Mouse (Mus musculus): Measurements from ENCODE around the gene Gm47841. TPM values are rescaled to one million over a fixed set of nuclear protein-coding genes. Genes with fewer than 3 reads are reported as not detected.

The Gm47841 gene
- total RNA-seq, 1 experiment, result not detected

DNA sequence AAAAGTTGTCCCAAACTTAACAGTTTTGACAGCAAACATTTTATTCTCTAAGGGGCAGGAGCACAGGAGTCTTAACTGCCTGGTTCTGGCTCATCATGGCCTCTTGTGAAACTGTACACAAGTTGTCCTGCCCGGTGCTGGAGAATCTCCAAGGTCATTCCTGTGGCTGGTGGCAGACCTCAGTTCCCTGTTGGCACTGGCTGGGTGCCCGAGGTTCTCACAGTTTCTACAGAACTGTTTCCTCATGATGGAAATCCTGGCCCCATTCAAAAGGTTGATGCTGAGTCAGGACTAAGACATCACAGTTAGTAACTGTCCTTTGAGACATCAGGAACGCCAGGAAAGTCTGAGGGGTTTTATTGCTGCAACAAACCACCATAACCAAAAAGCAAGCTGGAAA is 39.8 kb upstream of the Gm47841 start:
- no peak for DNase-seq (ENCODE audit: low read depth, low spot score)
- Histone ChIP-seq H3K27ac (ENCODE audit: insufficient read depth, low read depth, low read length, poor library complexity, severe bottlenecking) (no peak overlapping the region), H3K9ac (ENCODE audit: insufficient read depth, low read depth, low read length, poor library complexity, severe bottlenecking) (no peak overlapping the region), H3K4me1 (ENCODE audit: control insufficient read depth in 2 of 2, insufficient read depth in 2 of 2, low read length in 2 of 2, poor library complexity in 1 of 2) (peaks cover 13 to 26% of the 10 kb centered on the region in 2 experiments), H3K36me3 (ENCODE audit: control insufficient read depth, insufficient read depth, low read length, poor library complexity, severe bottlenecking) (no peaks in the 10 kb centered on the region), H3K4me3 (ENCODE audit: insufficient read depth in 1 of 2, low read depth in 1 of 2, low read length in 2 of 2, poor library complexity in 1 of 2, severe bottlenecking in 1 of 2) (no peak overlapping the region), H3K9me3 (ENCODE audit: control insufficient read depth, insufficient read depth, low read depth, low read length) (no peaks in the 10 kb centered on the region)
- in situ Hi-C loops (cut with MboI; ENCODE audit: low sequenced_read_pairs in 2 of 2, unreplicated experiment in 2 of 2), result no loop called here
- TF ChIP-seq MAFK (IDR thresholded peaks at IDR 0.05; ENCODE audit: insufficient read depth, low read depth, low read length) (no peak), HCFC1 (IDR thresholded peaks at IDR 0.05; ENCODE audit: borderline replicate concordance, insufficient read depth, low read length) (no peak), CHD2 (IDR thresholded peaks at IDR 0.05; ENCODE audit: low read depth, low read length) (no peak), ZNF384 (IDR thresholded peaks at IDR 0.05; ENCODE audit: low read depth, low read length) (no peak), ZC3H11A (IDR thresholded peaks at IDR 0.05; ENCODE audit: borderline replicate concordance, low read depth, low read length) (no peak)

DNA sequence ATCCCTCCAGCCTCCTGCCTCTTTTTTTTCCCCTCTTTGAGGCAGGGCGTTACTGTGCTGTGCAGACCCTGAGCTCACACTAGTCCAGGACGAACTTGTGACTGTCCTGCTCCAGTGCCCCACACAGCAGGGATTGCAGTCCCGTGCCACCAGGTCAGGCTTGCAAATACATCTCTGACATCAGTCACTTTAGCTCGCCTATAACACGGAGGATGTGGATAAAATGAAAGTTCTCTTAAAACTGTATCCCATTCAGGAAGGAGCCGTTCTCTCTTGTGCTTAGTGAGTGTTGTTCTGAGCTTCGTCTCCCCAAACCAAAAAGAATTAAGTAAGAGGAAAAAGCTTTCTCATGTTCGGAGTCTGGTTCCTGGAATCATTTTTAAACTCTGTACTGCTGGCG is 39.3 kb upstream of the Gm47841 start:
- Histone ChIP-seq H3K9me3 (ENCODE audit: control insufficient read depth, insufficient read depth, low read depth, low read length) (no peaks in the 10 kb centered on the region), H3K9ac (ENCODE audit: insufficient read depth, low read depth, low read length, poor library complexity, severe bottlenecking) (no peak overlapping the region), H3K4me3 (ENCODE audit: insufficient read depth in 1 of 2, low read depth in 1 of 2, low read length in 2 of 2, poor library complexity in 1 of 2, severe bottlenecking in 1 of 2) (no peak overlapping the region), H3K4me1 (ENCODE audit: control insufficient read depth in 2 of 2, insufficient read depth in 2 of 2, low read length in 2 of 2, poor library complexity in 1 of 2) (peaks cover 12 to 26% of the 10 kb centered on the region in 2 experiments), H3K36me3 (ENCODE audit: control insufficient read depth, insufficient read depth, low read length, poor library complexity, severe bottlenecking) (no peaks in the 10 kb centered on the region), H3K27ac (ENCODE audit: insufficient read depth, low read depth, low read length, poor library complexity, severe bottlenecking) (no peak overlapping the region)
- TF ChIP-seq MAFK (IDR thresholded peaks at IDR 0.05; ENCODE audit: insufficient read depth, low read depth, low read length), result no peak
- TF ChIP-seq CHD2 (IDR thresholded peaks at IDR 0.05; ENCODE audit: low read depth, low read length), result no peak
- no peak for TF ChIP-seq ZC3H11A (IDR thresholded peaks at IDR 0.05; ENCODE audit: borderline replicate concordance, low read depth, low read length)
- TF ChIP-seq HCFC1 (IDR thresholded peaks at IDR 0.05; ENCODE audit: borderline replicate concordance, insufficient read depth, low read length), result no peak
- no peak for DNase-seq (ENCODE audit: low read depth, low spot score)
- in situ Hi-C loops (cut with MboI; ENCODE audit: low sequenced_read_pairs in 2 of 2, unreplicated experiment in 2 of 2), result no loop called here

DNA sequence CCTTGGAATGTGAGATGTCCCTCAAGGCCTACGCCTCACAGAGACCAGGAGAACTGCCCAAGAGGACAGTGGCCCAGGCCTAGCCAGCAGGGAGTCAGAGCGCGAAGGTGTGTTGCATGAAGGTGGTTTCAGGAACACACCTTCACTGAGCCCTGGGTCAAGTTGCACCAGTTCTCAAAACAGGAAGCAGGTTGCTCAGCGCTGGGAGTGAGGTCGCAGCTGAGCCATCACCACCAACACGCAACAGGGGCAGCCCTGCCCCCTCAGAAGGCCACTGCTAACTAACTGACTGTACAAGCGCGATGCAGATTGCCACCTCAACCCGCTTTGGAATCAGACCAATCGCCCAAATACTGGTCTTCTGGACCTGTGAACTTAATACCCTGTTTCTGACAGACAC is 37.3 kb upstream of the Gm47841 start:
- Histone ChIP-seq H3K36me3 (ENCODE audit: control insufficient read depth, insufficient read depth, low read length, poor library complexity, severe bottlenecking) (no peaks in the 10 kb centered on the region), H3K9me3 (ENCODE audit: control insufficient read depth, insufficient read depth, low read depth, low read length) (no peaks in the 10 kb centered on the region), H3K4me3 (ENCODE audit: insufficient read depth in 1 of 2, low read depth in 1 of 2, low read length in 2 of 2, poor library complexity in 1 of 2, severe bottlenecking in 1 of 2) (no peak overlapping the region), H3K9ac (ENCODE audit: insufficient read depth, low read depth, low read length, poor library complexity, severe bottlenecking) (no peak overlapping the region), H3K4me1 (ENCODE audit: control insufficient read depth in 2 of 2, insufficient read depth in 2 of 2, low read length in 2 of 2, poor library complexity in 1 of 2) (peaks cover 20 to 40% of the 10 kb centered on the region in 2 experiments), H3K27ac (ENCODE audit: insufficient read depth, low read depth, low read length, poor library complexity, severe bottlenecking) (no peak overlapping the region)
- TF ChIP-seq MAFK (IDR thresholded peaks at IDR 0.05; ENCODE audit: insufficient read depth, low read depth, low read length), result no peak
- TF ChIP-seq HCFC1 (IDR thresholded peaks at IDR 0.05; ENCODE audit: borderline replicate concordance, insufficient read depth, low read length), result no peak
- no peak for TF ChIP-seq ZC3H11A (IDR thresholded peaks at IDR 0.05; ENCODE audit: borderline replicate concordance, low read depth, low read length)
- TF ChIP-seq CHD2 (IDR thresholded peaks at IDR 0.05; ENCODE audit: low read depth, low read length), result no peak
- no peak for TF ChIP-seq ZNF384 (IDR thresholded peaks at IDR 0.05; ENCODE audit: low read depth, low read length)
- in situ Hi-C loops (cut with MboI; ENCODE audit: low sequenced_read_pairs in 2 of 2, unreplicated experiment in 2 of 2), result no loop called here
- no peak for DNase-seq (ENCODE audit: low read depth, low spot score)

GRCm38 (mm10) chr15:101082236-101082635 is 35.0 kb upstream of the Gm47841 start:
- no peak overlapping the region; the same call in 1 of the 2 replicates for H3K9ac ChIP-seq (ENCODE audit: insufficient read depth, low read depth, low read length, poor library complexity, severe bottlenecking)
- H3K9me3 ChIP-seq (ENCODE audit: control insufficient read depth, insufficient read depth, low read depth, low read length), result no peaks in the 10 kb centered on the region
- in situ Hi-C loops (cut with MboI; ENCODE audit: low sequenced_read_pairs in 2 of 2, unreplicated experiment in 2 of 2), result no loop called here
- TF ChIP-seq CHD2 (IDR thresholded peaks at IDR 0.05; ENCODE audit: low read depth, low read length), result 0 out of 2 replicates have a peak, but pooled peaks have one; percentile 30
- no peak for TF ChIP-seq ZC3H11A (IDR thresholded peaks at IDR 0.05; ENCODE audit: borderline replicate concordance, low read depth, low read length)
- no peak for TF ChIP-seq MAFK (IDR thresholded peaks at IDR 0.05; ENCODE audit: insufficient read depth, low read depth, low read length)
- no peaks in the 10 kb centered on the region for H3K36me3 ChIP-seq (ENCODE audit: control insufficient read depth, insufficient read depth, low read length, poor library complexity, severe bottlenecking)
- H3K4me1 ChIP-seq (ENCODE audit: control insufficient read depth in 2 of 2, insufficient read depth in 2 of 2, low read length in 2 of 2, poor library complexity in 1 of 2), result peaks cover 24 to 38% of the 10 kb centered on the region in 2 experiments
- H3K27ac ChIP-seq (ENCODE audit: insufficient read depth, low read depth, low read length, poor library complexity, severe bottlenecking), result peak overlapping the region; percentile 83
- peak overlapping the region in 1 of 2 experiments; percentile 11; a peak in 1 of 4 replicates for H3K4me3 ChIP-seq (ENCODE audit: insufficient read depth in 1 of 2, low read depth in 1 of 2, low read length in 2 of 2, poor library complexity in 1 of 2, severe bottlenecking in 1 of 2)
- peak; percentile 65 for DNase-seq (ENCODE audit: low read depth, low spot score)

- Histone ChIP-seq H3K9ac (ENCODE audit: insufficient read depth, low read depth, low read length, poor library complexity, severe bottlenecking) (peak overlapping the region; percentile 40; the same call in 1 of the 2 replicates), H3K4me1 (ENCODE audit: control insufficient read depth in 2 of 2, insufficient read depth in 2 of 2, low read length in 2 of 2, poor library complexity in 1 of 2) (peaks cover 24 to 43% of the 10 kb centered on the region in 2 experiments), H3K27ac (ENCODE audit: insufficient read depth, low read depth, low read length, poor library complexity, severe bottlenecking) (peak overlapping the region; percentile 83; the same call in 1 of the 2 replicates)
Observed at GRCm38 (mm10) chr15:101081035-101081548, 33.9 kb upstream of the Gm47841 start.

More at GRCm38 (mm10) chr15:101081035-101081548, 33.9 kb upstream of the Gm47841 start:
- H3K9me3 ChIP-seq (ENCODE audit: control insufficient read depth, insufficient read depth, low read depth, low read length), result no peaks in the 10 kb centered on the region
- no peak for TF ChIP-seq HCFC1 (IDR thresholded peaks at IDR 0.05; ENCODE audit: borderline replicate concordance, insufficient read depth, low read length)
- no peak for TF ChIP-seq ZC3H11A (IDR thresholded peaks at IDR 0.05; ENCODE audit: borderline replicate concordance, low read depth, low read length)
- TF ChIP-seq ZNF384 (IDR thresholded peaks at IDR 0.05; ENCODE audit: low read depth, low read length), result no peak
- TF ChIP-seq MAFK (IDR thresholded peaks at IDR 0.05; ENCODE audit: insufficient read depth, low read depth, low read length), result no peak
- no peak for TF ChIP-seq CHD2 (IDR thresholded peaks at IDR 0.05; ENCODE audit: low read depth, low read length)
- no peaks in the 10 kb centered on the region for H3K36me3 ChIP-seq (ENCODE audit: control insufficient read depth, insufficient read depth, low read length, poor library complexity, severe bottlenecking)
- in situ Hi-C loops (cut with MboI; ENCODE audit: low sequenced_read_pairs in 2 of 2, unreplicated experiment in 2 of 2), result no loop called here
- no peak for DNase-seq (ENCODE audit: low read depth, low spot score)
- no peak overlapping the region for H3K4me3 ChIP-seq (ENCODE audit: insufficient read depth in 1 of 2, low read depth in 1 of 2, low read length in 2 of 2, poor library complexity in 1 of 2, severe bottlenecking in 1 of 2)

Data from ES-E14 (cell line).